Mouse (Mus musculus): ENCODE measurements around the gene Lrrc4. TPM values are rescaled to one million over a fixed set of nuclear protein-coding genes. Genes with fewer than 3 reads are reported as not detected.
A peak's percentile ranks its signal among the peaks of the same experiment; 100 is the strongest.

The Lrrc4 gene
- polyA plus RNA-seq, 1 experiment from 2014 or later = 7.5 TPM

- H3K4me3 ChIP-seq (replicated peaks; ENCODE audit: low read depth, low read length) = no peak overlapping the region
- no peak overlapping the region for H3K4me2 ChIP-seq (ENCODE audit: low read length)
- H3K27ac ChIP-seq (replicated peaks; ENCODE audit: low read depth, low read length) = no peak overlapping the region
- H3K9ac ChIP-seq (replicated peaks; ENCODE audit: low read length) = no peak overlapping the region
- WGBS = 95% methylated on average over 9 of the region's 9 CpGs
- H3K4me1 ChIP-seq (ENCODE audit: control insufficient read depth, insufficient read depth, low read length) = peaks cover 51% of the 10 kb centered on the region
- no peaks in the 10 kb centered on the region for H3K36me3 ChIP-seq (ENCODE audit: control insufficient read depth, insufficient read depth, low read length)
- ATAC-seq (ENCODE audit: low FRiP score, low TSS enrichment) (no peak), DNase-seq (no peak)
- H3K9me3 ChIP-seq (ENCODE audit: control insufficient read depth, low read length) = no peaks in the 10 kb centered on the region
- H3K27me3 ChIP-seq (ENCODE audit: control insufficient read depth, insufficient read depth, low read length) = no peaks in the 10 kb centered on the region
These were observed 18.9 kb upstream of the Lrrc4 start for GRCm38 (mm10) chr6:28850326-28850900.

DNA sequence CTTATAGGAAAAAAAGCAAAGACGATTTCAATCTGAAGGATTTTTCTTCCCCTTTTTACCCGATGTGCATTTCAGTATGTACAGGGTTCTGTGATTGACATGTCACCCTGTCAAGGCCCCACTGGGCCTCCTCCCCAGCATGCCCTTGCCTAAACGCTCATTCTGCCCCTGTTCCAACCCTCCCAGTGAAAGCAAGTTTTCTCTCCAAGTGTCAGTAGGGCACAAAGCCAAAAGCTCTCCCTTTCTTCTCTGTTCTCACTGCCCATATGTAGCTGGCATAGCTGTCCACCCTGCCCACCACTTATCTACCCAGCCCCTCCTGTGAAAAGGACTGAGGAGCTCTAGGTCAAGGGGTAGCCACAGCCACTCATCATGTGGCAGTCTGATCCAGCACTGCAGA is 17.8 kb upstream of the Lrrc4 start:
- no peaks in the 10 kb centered on the region for H3K36me3 ChIP-seq (ENCODE audit: control insufficient read depth, insufficient read depth, low read length)
- H3K9ac ChIP-seq (replicated peaks; ENCODE audit: low read length) = no peak overlapping the region
- H3K27ac ChIP-seq (replicated peaks; ENCODE audit: low read depth, low read length) = no peak overlapping the region
- H3K4me3 ChIP-seq (replicated peaks; ENCODE audit: low read depth, low read length) = no peak overlapping the region
- H3K4me1 ChIP-seq (ENCODE audit: control insufficient read depth, insufficient read depth, low read length) = peaks cover 52% of the 10 kb centered on the region
- DNase-seq (peak; percentile 26), ATAC-seq (ENCODE audit: low FRiP score, low TSS enrichment) (no peak)
- no peaks in the 10 kb centered on the region for H3K9me3 ChIP-seq (ENCODE audit: control insufficient read depth, low read length)
- 25% methylated on average over 3 of the region's 3 CpGs for WGBS
- no peaks in the 10 kb centered on the region for H3K27me3 ChIP-seq (ENCODE audit: control insufficient read depth, insufficient read depth, low read length)
- no peak overlapping the region for H3K4me2 ChIP-seq (ENCODE audit: low read length)

DNA sequence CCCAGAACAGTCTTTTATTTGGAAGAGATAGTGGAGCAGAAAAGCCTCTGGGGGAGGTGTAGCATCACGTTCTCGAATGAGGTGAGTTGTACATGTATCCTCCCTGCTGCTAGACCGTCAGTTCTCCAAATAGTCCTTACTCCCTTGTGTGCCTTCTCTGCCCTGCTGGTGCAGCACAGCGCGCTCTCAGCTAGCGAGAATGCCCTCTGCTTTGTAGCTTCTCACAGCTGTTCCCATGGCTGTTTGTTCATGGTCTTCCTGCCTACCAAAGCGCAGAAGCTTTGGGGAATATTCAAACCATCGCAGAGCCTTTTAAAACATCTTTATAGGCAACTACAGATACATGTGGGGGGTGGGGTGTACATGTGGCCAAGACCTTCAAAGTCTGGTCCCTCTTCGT is 17.3 kb upstream of the Lrrc4 start:
- Histone ChIP-seq H3K4me2 (ENCODE audit: low read length) (no peak overlapping the region), H3K9me3 (ENCODE audit: control insufficient read depth, low read length) (no peaks in the 10 kb centered on the region), H3K4me3 (replicated peaks; ENCODE audit: low read depth, low read length) (no peak overlapping the region), H3K9ac (replicated peaks; ENCODE audit: low read length) (no peak overlapping the region), H3K27me3 (ENCODE audit: control insufficient read depth, insufficient read depth, low read length) (no peaks in the 10 kb centered on the region), H3K36me3 (ENCODE audit: control insufficient read depth, insufficient read depth, low read length) (no peaks in the 10 kb centered on the region), H3K27ac (replicated peaks; ENCODE audit: low read depth, low read length) (no peak overlapping the region), H3K4me1 (ENCODE audit: control insufficient read depth, insufficient read depth, low read length) (peaks cover 48% of the 10 kb centered on the region)
- ATAC-seq (ENCODE audit: low FRiP score, low TSS enrichment) (no peak), DNase-seq (peak; percentile 26)
- whole genome bisulfite sequencing = 55% methylated on average over 9 of the region's 9 CpGs

DNA sequence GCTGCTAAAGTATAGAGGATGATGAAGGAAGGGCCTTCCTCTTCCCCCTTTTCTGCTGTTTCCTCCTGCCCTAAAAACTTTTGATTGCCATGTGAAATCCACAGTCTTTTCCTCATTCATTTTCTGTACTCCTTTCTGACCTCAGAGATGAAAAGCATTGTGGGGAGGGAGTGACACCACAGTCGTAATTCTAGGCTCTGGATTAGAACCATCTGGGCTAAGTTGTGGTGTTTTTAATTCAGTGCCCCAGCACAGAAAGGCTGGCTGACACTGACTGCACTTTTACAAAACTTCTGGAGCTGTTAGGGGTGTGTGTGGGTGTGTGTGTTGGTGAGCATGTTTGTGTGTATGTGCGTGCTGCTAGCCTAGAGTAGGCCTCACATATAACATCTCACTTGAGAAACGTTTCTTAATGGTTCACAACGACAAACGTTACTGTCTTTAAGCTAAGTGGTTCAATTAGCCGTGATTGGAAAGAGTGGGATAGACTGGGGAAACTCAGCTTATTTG is 16.8 kb upstream of the Lrrc4 start:
- 81% methylated on average over 6 of the region's 6 CpGs for WGBS
- ATAC-seq (ENCODE audit: low FRiP score, low TSS enrichment) (no peak), DNase-seq (no peak)
- Histone ChIP-seq H3K4me1 (ENCODE audit: control insufficient read depth, insufficient read depth, low read length) (peaks cover 43% of the 10 kb centered on the region), H3K27me3 (ENCODE audit: control insufficient read depth, insufficient read depth, low read length) (no peaks in the 10 kb centered on the region), H3K36me3 (ENCODE audit: control insufficient read depth, insufficient read depth, low read length) (no peaks in the 10 kb centered on the region), H3K9me3 (ENCODE audit: control insufficient read depth, low read length) (no peaks in the 10 kb centered on the region), H3K9ac (replicated peaks; ENCODE audit: low read length) (no peak overlapping the region), H3K4me2 (ENCODE audit: low read length) (no peak overlapping the region), H3K27ac (replicated peaks; ENCODE audit: low read depth, low read length) (no peak overlapping the region), H3K4me3 (replicated peaks; ENCODE audit: low read depth, low read length) (no peak overlapping the region)

DNA sequence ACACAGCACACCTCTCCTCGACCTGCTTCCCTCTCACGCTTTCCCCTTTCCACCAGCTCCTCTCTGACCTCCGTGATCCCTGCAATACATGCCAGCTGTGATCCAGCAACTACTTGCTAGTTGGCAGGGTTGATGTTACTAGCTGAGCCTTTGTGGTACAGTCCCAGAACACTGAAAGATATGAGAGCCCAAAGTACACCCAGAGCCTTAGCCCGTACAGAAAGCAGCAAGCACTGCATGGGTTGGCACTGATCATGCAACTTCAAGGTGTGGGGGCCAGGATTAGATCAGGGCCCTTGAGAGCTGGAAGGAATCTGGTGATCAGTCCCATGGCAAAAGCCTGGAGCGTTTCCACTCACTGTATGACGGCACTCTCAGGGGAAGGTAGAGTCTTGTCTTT is 16.1 kb upstream of the Lrrc4 start:
- no peak overlapping the region for H3K9ac ChIP-seq (replicated peaks; ENCODE audit: low read length)
- H3K9me3 ChIP-seq (ENCODE audit: control insufficient read depth, low read length) = no peaks in the 10 kb centered on the region
- WGBS = 80% methylated on average over 6 of the region's 6 CpGs
- no peak overlapping the region for H3K4me2 ChIP-seq (ENCODE audit: low read length)
- DNase-seq = no peak
- no peaks in the 10 kb centered on the region for H3K36me3 ChIP-seq (ENCODE audit: control insufficient read depth, insufficient read depth, low read length)
- H3K4me1 ChIP-seq (ENCODE audit: control insufficient read depth, insufficient read depth, low read length) = peaks cover 43% of the 10 kb centered on the region
- no peak overlapping the region for H3K27ac ChIP-seq (replicated peaks; ENCODE audit: low read depth, low read length)
- H3K27me3 ChIP-seq (ENCODE audit: control insufficient read depth, insufficient read depth, low read length) = no peaks in the 10 kb centered on the region
- no peak for ATAC-seq (ENCODE audit: low FRiP score, low TSS enrichment)
- H3K4me3 ChIP-seq (replicated peaks; ENCODE audit: low read depth, low read length) = no peak overlapping the region

GRCm38 (mm10) chr6:28845610-28846009 is 14.1 kb upstream of the Lrrc4 start:
- no peaks in the 10 kb centered on the region for H3K27me3 ChIP-seq (ENCODE audit: control insufficient read depth, insufficient read depth, low read length)
- no peak overlapping the region for H3K27ac ChIP-seq (replicated peaks; ENCODE audit: low read depth, low read length)
- no peaks in the 10 kb centered on the region for H3K36me3 ChIP-seq (ENCODE audit: control insufficient read depth, insufficient read depth, low read length)
- H3K4me3 ChIP-seq (replicated peaks; ENCODE audit: low read depth, low read length) = no peak overlapping the region
- 37% methylated on average over 4 of the region's 4 CpGs for WGBS
- no peak for ATAC-seq (ENCODE audit: low FRiP score, low TSS enrichment)
- no peak overlapping the region for H3K4me2 ChIP-seq (ENCODE audit: low read length)
- peaks cover 48% of the 10 kb centered on the region for H3K4me1 ChIP-seq (ENCODE audit: control insufficient read depth, insufficient read depth, low read length)
- no peaks in the 10 kb centered on the region for H3K9me3 ChIP-seq (ENCODE audit: control insufficient read depth, low read length)
- no peak overlapping the region for H3K9ac ChIP-seq (replicated peaks; ENCODE audit: low read length)
- DNase-seq = peak; percentile 41

GRCm38 (mm10) chr6:28842375-28843276 is 11.1 kb upstream of the Lrrc4 start:
- no peak overlapping the region for H3K4me2 ChIP-seq (ENCODE audit: low read length)
- H3K27ac ChIP-seq (replicated peaks; ENCODE audit: low read depth, low read length) = peak overlapping the region; percentile 70
- WGBS = 18% methylated on average over 4 of the region's 4 CpGs

GRCm38 (mm10) chr6:28841569-28841968 is 10.0 kb upstream of the Lrrc4 start:
- DNase-seq (no peak), ATAC-seq (ENCODE audit: low FRiP score, low TSS enrichment) (no peak)
- H3K27me3 ChIP-seq (ENCODE audit: control insufficient read depth, insufficient read depth, low read length) = no peaks in the 10 kb centered on the region
- H3K4me3 ChIP-seq (replicated peaks; ENCODE audit: low read depth, low read length) = no peak overlapping the region
- H3K27ac ChIP-seq (replicated peaks; ENCODE audit: low read depth, low read length) = no peak overlapping the region
- peaks cover 31% of the 10 kb centered on the region for H3K4me1 ChIP-seq (ENCODE audit: control insufficient read depth, insufficient read depth, low read length)
- H3K4me2 ChIP-seq (ENCODE audit: low read length) = no peak overlapping the region
- H3K9ac ChIP-seq (replicated peaks; ENCODE audit: low read length) = no peak overlapping the region
- 80% methylated on average over 3 of the region's 3 CpGs for WGBS
- H3K36me3 ChIP-seq (ENCODE audit: control insufficient read depth, insufficient read depth, low read length) = no peaks in the 10 kb centered on the region
- no peaks in the 10 kb centered on the region for H3K9me3 ChIP-seq (ENCODE audit: control insufficient read depth, low read length)

More at GRCm38 (mm10) chr6:28842375-28843276, 11.1 kb upstream of the Lrrc4 start:
- Histone ChIP-seq H3K9ac (replicated peaks; ENCODE audit: low read length) (no peak overlapping the region), H3K27me3 (ENCODE audit: control insufficient read depth, insufficient read depth, low read length) (no peaks in the 10 kb centered on the region), H3K4me1 (ENCODE audit: control insufficient read depth, insufficient read depth, low read length) (peaks cover 33% of the 10 kb centered on the region), H3K36me3 (ENCODE audit: control insufficient read depth, insufficient read depth, low read length) (no peaks in the 10 kb centered on the region), H3K4me3 (replicated peaks; ENCODE audit: low read depth, low read length) (no peak overlapping the region), H3K9me3 (ENCODE audit: control insufficient read depth, low read length) (no peaks in the 10 kb centered on the region)
- ATAC-seq (ENCODE audit: low FRiP score, low TSS enrichment) (peak; percentile 80), DNase-seq (peak; percentile 81)

DNA sequence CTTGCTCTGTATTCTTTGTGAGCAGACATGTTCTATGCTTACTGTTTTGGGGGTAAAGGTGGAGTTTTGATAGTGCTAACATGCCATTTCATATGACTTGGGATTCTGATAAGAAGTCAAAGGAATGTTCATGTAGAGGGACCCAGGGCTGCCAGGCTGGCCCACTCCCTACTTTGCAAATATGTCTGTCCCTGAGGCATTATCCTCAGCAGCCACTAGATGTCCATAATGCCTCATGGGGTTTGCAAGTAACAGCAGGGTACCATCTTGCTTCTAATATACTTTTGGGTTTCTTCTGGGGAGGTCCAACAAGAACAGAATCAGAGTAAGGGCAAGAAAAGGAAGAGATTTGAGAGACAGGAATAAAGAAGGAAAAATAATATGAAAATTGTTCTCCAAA is 5.1 kb upstream of the Lrrc4 start:
- H3K9me3 ChIP-seq (ENCODE audit: control insufficient read depth, low read length) = no peaks in the 10 kb centered on the region
- H3K36me3 ChIP-seq (ENCODE audit: control insufficient read depth, insufficient read depth, low read length) = no peaks in the 10 kb centered on the region
- no peak overlapping the region for H3K4me3 ChIP-seq (replicated peaks; ENCODE audit: low read depth, low read length)
- ATAC-seq (ENCODE audit: low FRiP score, low TSS enrichment) (no peak), DNase-seq (peak; percentile 59)
- no peaks in the 10 kb centered on the region for H3K27me3 ChIP-seq (ENCODE audit: control insufficient read depth, insufficient read depth, low read length)
- peaks cover 13% of the 10 kb centered on the region for H3K4me1 ChIP-seq (ENCODE audit: control insufficient read depth, insufficient read depth, low read length)
- no peak overlapping the region for H3K27ac ChIP-seq (replicated peaks; ENCODE audit: low read depth, low read length)
- no peak overlapping the region for H3K9ac ChIP-seq (replicated peaks; ENCODE audit: low read length)
- no peak overlapping the region for H3K4me2 ChIP-seq (ENCODE audit: low read length)
